Mouse (Mus musculus): ENCODE measurements at regions not wholly inside any gene's neighbourhood (a gene's known extent, or its start where the extent isn't known, plus 50 kb on each side); places are given as distances from the start of the nearest gene placed in this dataset.

- TF ChIP-seq EP300 (IDR thresholded peaks at IDR 0.05; ENCODE audit: low read depth): no peak
- TF ChIP-seq CTCF (IDR thresholded peaks at IDR 0.05; ENCODE audit: low read depth): no peak
These were observed 108.8 kb downstream of the Gm9733 start for GRCm38 (mm10) chr3:15223266-15223665.
